Mouse (Mus musculus) B cell, adult 67 days (primary cell): Measurements from ENCODE around the gene Accs. TPM values are rescaled to one million over a fixed set of nuclear protein-coding genes. Genes with fewer than 3 reads are reported as not detected.

Source experiments
- total RNA-seq, 2 experiments: library from RNA; stranded (reverse); gene quantifications; 4 replicates each; pipeline ENCODE4 v1.2.4; 2023

The Accs gene
- 10 to 100 TPM; 15.8 to 18.0 TPM for total RNA-seq

DNA sequence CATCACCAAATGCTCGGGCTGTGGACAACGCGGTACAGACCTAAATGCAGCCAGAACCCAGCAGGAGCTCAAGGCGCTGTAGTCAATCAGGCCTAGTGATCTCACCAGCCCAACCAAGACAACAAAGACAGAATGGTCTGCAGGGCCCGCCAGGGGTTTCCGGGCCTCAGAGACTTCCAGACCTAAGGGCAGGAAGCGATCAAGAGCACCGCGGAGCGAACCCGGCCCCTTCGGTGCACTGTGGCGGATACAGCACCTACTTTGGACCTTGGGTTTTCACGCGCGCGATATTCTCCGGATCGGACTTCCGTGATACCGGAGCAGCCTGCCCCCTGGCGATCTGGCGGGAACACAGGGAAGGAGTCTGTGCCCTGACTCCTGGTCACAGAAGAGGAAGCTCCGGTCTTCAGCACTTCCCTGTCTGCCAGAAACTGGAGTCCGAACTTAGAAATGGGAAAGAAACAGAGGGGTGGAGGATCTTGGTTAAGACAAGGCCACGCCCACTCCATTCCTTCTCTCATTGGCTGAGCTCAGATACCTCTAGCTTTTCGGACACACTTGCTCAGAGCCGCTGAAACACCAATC lies at the start of gene Accs:
TSS of gene Accs (minus strand) at position 439 of the 585 bp plus-strand sequence.

DNA sequence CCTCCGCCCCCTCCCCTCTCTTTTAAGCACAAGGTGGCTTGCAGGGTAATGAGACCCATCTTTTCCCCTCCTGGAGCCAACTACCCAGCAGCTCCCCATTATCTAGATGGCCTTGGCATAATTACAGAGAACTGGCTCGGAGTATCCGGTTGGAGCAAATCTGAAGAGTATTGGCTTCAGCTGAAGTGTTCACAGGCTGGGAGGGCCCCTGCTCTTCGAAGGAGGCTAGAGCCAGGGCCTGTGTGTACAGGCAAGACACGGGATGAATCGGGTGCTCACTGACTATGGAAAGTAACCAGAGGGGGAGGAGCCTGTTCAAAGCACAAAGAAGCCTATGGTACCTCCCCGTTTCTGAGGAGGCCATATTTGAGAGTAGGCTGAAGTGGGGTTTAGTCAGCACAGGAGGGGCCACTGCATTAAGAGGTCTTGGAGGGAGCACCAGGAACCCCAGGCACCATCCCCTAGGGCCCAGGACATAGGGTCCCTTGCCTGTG lies 19.4 kb upstream of the Accs start, which contains the start of gene Accsl:
TSS of gene Accsl (minus strand) at position 51 of the 494 bp plus-strand sequence.

DNA sequence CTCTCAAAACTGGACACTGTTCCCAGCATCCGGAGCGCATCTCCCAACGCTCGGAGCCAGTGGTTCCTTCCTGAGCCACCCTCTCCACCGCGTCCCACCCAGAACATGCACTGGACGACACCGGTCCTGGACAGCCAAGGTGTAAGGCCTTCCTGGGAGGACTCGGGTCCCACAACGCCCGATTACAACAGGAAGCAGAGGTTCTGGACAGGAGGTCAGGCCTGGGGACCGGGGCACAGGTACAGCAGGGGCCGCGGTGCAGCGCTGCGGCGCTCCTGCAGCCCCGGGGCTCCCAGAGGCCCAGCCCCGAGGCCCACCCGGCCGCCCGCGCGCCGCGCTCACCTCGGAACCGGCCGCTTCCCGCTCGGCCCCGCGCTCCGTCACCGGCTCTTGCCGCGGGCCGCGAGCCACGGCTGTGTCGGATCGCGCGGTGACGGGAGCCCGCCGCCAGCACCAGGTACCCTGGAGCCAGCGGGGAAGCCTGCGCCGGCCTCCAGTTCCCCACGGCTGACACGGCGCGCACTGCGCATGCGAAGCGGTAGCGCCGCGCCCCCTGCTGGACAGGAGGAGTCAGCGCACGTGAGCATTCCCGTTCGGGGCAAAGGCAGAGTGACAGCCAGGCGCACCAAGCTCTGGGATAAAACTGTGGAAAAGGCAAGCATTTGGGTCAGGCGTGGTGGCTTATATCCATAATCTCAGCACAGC lies 27.5 kb downstream of the Accs start, which contains the start of gene Ext2:
TSS of gene Ext2 (minus strand) at position 524 of the 705 bp plus-strand sequence.

Other genes with a start within 250 kb of the Accs start
- not detected for gene Alx4, start 207.6 kb downstream of the Accs start, total RNA-seq
- gene Ext2, start 27.4 kb downstream of the Accs start, total RNA-seq, result 10 to 100 TPM; 43.8 to 48.5 TPM
- gene Accsl, start 19.2 kb upstream of the Accs start, total RNA-seq, result not detected
- gene Gm13889, start 107.3 kb upstream of the Accs start, total RNA-seq, result not detected
- not detected for gene Gm27027, start 146.4 kb upstream of the Accs start, total RNA-seq
- 10 to 100 TPM; 52.4 to 61.3 TPM for gene Alkbh3, start 160.9 kb upstream of the Accs start, total RNA-seq